Mouse (Mus musculus): ENCODE measurements around the gene Bin2.

Gene Bin2

DNA sequence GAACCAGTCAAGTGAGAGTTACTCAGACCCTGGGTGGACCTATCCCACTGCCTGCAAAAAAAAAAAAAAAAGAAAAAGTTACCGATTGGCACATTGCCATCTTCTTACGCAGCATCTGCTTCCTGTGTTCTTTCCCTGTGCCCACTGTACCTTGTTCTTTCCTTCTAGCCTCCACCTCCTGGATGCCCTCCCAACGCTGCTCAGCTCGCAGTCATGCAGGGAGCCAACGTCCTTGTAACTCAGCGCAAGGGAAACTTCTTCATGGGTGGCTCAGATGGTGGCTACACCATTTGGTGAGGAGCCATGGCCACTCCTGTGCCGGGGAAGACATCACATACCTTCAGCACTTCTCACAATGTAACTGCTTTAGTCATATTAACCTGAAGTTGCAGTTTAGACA lies 50.2 kb downstream of the Bin2 start:
- DNase-seq (ENCODE audit: extremely low read depth, low read depth): no peak

DNA sequence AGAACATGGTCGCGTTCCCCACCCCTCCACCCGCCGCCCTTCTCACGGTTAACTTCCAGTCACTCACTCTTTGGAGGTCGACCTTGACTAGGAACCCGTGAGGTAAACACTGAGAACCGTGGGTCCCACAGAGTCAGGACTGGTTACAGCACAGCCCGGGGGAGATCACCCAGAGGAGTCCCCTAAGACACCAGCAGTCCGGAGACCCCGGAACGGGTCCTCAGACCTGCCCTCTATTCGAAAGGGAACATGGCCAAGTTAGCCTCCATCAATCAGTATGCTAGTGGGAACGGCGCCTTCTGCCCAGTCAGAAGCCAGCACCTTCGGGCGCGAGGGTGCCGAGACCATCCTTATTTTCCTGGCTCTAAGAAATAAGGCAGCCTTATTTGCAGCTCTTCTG lies 53.1 kb downstream of the Bin2 start:
- DNase-seq (ENCODE audit: extremely low read depth, low read depth): no peak

DNA sequence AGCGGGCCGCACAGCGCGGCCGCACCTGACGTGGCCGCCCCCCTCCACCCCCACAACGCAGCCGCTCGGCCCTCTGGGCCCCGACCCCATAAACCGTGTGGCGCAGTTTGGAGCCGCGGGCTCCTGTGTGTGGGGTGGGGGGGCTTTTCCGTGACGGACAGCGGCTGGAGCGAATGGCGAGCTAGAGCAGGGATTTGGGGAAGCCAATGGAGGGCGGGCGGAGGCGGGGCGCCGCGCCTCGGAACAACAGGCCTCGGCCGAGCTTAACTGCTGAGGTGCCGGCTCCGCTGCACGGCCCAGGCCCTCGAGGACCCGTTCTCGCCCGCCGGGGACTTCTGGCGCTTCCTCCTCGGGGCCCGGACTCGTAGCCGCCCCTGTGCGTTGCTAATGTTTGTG lies 53.5 kb downstream of the Bin2 start:
- DNase-seq (ENCODE audit: extremely low read depth, low read depth): peak; percentile 84

DNA sequence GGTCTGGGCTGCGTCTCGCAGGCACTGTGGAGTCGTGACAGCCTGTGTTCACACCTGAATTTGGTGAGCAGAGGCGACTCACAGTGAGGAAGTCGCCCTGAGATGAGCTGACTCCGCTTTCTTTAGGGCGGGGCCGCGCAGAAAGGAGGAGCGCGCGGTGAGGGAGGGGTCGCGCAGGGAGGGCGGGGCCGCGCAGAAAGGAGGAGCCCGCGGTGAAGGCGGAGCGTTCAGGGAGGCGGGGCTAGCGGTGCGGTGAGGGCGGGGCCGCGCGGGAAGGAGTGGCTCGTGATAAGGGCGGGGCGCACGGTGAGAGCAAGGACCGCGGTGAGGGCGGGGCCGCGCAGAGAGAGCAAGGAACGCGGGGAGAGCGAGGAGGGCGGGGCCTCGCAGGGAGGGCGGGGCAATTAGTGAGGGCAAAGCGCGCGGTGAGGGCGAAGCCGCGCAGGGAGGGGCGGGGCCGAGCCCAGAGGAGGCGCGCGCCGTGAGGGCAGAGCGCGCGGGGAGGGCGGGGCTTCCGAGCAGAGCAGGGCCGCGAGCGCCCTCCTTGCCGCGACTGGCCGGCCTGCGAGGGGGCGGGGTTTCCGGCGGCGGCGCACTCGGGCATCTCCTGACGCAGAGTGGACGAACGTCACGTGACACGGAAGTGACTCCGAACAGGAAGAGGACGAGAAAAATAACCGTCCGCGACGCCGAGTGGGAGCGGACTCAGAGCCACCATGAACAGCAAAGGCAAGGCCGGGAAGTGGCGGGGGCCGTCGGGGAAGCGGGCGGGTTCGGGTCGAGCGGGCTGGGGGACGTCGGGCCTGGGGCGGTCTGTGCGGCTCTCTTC lies 54.1 kb downstream of the Bin2 start, which contains the start of gene Dazap2:
TSS of gene Dazap2 (plus strand) at position 354 of the 829 bp plus-strand sequence.
- DNase-seq (ENCODE audit: extremely low read depth, low read depth): peak; percentile 89

DNA sequence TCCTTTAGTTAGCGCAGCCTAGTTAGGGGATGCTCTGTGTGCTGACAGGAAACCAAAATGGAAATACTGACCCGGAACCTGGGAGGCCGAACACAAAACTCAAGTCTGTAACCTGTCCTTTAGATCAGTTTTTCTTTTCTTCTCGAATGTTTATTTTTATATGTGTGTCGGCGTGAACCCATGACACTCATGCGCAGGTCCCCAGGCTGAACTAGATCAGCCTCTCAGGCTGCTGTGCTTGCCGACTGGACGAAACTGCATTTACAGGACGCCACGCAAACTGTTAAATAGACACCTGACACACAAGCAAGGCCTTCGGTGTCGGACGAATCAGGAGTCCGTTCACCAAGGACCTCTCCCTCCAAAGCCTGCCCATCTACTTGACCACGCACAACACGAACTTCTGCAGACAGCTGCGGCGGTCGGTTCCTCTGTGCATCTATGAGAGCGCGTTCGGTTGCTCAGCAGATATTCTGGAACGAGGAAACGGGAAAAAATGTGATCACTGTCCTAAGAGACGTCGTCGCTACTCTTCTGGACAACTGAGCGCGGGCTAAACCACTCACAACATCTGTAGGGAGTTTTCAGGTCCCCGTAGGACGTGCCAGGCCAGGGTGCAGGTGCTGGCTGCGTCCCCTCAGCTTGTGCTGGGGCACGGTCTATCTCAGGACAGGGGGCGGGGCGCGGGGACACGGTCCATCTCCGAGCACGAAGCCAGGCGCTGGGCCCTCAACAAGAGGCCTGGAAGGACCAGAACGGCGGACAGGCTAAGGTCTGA lies 54.9 kb downstream of the Bin2 start:
- DNase-seq (ENCODE audit: extremely low read depth, low read depth): peak; percentile 66

DNA sequence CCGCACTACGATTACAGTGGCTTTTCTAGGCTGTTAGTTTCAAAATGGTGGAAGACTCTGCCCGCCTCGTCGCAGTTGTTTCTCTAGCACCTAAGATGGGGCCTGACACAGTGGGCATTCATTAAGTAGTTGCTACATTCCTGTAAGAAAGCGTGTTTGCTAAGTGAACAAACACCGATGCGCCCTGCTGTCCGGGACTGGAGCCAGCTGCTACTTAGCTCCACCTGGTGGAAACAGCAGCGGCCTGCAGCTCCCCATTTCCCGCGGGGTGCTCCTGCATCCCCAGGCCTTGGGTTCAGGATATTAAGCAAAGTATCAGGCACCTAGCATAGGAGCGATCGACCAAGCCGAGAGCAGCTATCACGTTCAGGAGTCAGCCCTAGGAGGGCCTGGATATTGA lies 55.8 kb downstream of the Bin2 start:
- peak; percentile 85 for DNase-seq (ENCODE audit: extremely low read depth, low read depth)

DNA sequence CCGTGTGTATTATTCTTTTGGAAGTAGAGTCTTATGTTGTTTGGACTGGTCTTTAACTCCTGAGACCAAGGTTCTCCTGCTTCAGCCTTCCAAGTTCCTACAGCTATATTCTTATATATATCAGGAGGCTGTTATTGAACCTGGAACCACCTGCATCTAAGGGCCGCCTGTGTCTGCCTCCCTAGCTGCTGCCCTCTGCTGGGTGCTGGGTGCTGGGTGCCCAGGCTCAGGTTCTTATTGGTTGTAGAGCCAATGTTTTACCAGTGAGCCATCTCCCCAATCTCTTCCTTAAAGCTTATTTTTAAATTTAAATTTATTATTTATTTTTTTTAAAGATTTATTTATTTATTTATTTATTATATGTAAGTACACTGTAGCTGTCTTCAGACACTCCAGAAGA lies 56.9 kb downstream of the Bin2 start:
- DNase-seq (ENCODE audit: extremely low read depth, low read depth): no peak

DNA sequence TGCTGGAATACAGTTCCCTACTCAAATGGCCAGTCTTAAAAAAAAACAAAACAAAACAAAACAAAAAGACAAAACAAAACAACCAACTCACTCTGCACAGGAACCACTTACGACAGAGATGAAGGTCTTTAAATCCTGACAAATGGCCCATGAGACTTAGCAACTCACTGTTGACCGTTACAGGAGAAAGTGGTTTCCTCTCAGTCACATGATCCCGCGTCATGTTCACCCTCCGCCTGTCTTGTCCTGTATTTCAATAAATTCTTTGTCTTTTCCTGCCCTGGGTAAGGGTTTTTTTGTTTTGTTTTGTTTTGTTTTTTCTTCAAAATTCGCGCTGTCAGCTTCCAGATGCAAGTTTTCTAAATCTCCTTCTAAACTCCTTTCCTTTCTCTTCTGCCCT lies 57.4 kb downstream of the Bin2 start:
- no peak for DNase-seq (ENCODE audit: extremely low read depth, low read depth)

DNA sequence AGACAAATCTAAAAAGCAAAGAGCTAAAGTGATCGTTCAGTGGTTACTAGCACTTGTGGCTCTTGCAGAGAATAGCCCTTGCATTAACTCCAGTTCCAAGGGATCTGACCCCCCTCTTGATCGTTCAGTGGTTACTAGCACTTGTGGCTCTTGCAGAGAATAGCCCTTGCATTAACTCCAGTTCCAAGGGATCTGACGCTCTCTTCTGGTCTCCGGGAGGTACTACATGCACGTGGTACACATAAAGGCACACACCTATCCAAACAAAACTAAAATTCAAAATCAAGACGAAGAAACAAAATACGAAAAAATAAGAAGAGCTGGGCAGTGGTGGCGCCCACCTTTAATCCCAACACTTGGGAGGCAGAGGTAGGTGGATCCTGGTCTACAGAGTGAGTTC lies 62.7 kb downstream of the Bin2 start:
- peak; percentile 59 for DNase-seq (ENCODE audit: extremely low read depth, low read depth)

DNA sequence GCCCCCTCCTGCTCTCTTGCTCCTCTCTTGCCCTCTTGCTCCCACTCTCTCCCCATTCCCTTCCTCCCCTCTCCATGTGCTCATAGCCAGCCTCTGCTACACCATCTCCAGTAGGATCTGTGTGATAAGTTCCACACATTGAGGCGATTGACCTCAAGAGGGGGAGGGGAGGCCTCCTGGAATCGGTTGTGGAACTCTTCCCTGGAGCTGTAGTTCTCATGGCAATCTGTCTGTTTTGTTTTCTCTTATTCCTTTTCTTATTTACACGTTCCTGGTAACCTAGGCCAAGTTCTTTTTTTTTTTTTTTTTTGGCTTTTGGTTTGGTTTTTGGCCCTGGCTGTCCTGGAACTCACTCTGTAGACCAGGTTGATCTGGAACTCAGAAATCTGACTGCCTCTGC lies 67.7 kb downstream of the Bin2 start:
- DNase-seq (ENCODE audit: extremely low read depth, low read depth): no peak

DNA sequence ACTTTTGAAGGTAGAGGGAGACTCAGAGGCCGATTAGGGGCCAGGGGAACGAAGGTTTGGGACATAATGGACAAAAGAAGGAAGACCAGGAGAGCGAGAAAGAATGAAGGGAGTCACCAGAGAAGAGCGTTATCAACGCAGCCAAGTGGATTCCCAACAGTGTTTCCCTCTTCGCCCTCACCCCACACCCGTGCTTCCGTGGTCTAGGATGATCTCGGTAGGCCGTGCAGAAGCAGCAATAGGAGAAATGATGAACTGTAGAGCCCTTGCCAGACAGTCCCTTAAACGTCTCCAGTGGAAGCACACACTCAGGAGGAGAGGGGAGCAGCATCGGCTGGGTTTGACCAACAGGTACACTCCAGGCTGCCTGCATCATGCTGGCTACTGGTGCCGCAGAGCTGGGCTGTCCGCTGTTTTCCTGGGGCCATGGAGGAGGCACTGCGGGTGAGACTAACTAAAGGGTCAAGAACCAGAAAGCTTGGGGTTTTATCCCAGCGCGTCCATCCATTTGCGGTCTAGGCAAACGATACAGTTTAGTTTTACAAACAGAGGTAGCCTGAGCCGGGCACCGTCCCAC lies 68.6 kb downstream of the Bin2 start:
- no peak for DNase-seq (ENCODE audit: extremely low read depth, low read depth)

DNA sequence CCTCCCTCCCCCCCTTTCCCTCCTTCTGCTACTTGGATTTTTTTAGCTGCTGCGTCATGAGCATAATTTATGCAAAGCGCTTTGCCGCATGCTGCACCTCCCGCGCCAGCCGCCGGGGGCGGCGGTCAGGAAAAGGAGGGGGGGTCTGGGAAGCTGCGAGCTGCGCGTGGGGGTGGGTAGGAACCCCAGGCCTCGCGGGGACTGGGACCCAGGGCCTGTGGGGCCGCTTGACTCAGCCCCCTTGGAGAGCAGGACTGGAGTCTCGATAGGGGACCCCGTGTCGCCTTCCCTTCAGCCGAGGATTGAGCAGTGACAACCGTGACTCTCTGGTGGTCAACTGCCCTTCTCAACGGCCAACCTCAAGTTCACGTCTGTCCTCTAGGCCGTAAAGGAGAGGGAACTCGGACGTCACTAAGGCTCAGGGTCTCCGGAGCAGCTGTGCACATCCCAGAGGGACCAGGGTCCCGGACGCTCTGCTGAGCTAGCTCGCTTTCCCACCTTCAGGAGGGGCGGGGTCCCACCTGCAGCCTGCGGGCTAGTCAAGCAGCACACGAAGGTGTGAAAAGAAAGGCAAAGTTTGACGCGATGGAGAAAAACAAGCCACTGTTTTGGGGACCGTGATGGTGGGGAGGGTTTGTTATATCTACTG lies 69.2 kb downstream of the Bin2 start:
- DNase-seq (ENCODE audit: extremely low read depth, low read depth): peak; percentile 71

DNA sequence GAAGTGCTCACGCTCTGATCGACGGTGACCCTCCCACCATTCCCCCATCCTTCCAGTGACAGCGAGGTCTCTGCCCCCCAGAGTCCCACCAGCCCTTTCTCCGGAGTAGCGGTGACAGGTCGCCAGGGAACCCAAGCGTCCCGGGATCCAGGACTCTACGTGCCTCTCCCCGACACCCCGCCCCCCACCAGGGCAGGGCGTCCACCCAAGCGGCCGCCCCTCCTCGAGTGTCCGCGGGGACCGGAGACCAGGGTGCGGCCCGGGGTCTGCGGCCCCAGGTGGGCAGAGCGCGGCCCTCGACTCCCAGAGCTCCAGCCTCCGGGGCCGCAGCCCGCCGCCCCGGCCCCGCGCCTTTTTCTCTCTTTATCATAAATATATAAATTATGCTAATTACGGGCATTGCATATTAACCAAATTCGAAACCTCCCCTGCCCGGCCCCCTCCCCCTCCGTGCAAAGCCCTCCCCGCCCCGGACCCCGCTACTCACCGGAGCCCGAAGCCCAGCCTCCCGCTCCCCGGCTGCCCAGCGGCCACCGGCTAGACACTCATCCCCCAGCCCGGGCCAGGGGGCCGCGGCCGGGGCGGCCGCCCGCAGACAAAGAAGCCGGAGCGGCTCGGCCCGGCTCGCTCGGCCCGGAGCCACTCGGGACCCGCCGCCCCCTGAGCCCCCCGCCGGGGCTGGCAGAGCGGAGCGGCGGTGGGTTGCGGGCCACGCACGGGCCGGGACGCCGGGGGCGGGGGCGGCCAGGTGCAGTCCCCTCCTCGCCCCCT lies 69.9 kb downstream of the Bin2 start, which contains the start of gene Pou6f1:
TSS of gene Pou6f1 (minus strand) at position 709 of the 771 bp plus-strand sequence.
- no peak for DNase-seq (ENCODE audit: extremely low read depth, low read depth)

DNA sequence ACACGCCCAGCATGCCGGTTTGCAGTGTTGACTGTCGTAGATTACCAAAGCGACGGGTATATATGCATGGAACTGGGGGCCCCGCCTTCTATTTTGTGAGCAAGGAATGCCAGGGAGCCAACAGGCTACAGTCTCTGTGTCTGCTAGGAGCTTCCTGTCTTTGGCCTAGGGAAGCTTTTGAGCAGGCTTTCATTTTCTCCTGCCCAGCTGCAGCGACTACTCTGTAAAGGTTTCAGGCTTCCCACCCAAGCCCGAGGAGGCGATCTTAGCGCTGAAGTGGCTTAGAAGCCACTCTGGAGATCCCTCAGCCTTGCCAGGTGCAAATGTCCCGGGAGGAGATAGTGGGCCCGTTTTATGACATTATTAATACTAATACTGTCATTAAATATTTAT lies 70.5 kb downstream of the Bin2 start:
- DNase-seq (ENCODE audit: extremely low read depth, low read depth): peak; percentile 51

DNA sequence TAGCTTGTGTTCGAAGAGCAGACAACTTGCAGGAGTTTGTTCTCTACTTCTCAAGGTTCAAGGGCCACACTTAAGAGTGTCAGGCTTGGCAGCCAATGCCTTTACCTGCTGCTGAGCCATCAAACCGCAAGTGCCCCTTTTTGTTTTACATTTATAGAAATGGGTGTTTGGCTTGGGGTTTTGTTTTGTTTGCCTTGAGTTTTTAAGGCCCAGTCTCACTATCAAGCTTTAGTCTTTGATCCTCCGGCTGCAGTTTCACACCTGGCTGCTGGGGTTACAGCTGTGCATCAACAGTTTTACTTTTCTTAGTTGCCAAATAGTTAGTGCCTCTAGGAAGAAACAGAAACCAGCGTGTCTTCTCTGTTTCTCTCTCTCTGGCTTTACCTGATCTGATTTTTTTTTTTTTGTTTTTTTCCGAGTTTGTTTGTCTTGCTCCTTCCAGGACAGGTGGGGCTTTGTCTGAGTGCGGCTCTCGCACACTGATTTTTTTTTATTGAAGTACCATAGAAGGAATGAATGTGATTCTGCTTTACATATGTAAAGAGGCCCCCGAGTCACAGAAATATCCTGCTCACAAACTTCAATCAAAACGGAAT lies 71.0 kb downstream of the Bin2 start:
- DNase-seq (ENCODE audit: extremely low read depth, low read depth): no peak

DNA sequence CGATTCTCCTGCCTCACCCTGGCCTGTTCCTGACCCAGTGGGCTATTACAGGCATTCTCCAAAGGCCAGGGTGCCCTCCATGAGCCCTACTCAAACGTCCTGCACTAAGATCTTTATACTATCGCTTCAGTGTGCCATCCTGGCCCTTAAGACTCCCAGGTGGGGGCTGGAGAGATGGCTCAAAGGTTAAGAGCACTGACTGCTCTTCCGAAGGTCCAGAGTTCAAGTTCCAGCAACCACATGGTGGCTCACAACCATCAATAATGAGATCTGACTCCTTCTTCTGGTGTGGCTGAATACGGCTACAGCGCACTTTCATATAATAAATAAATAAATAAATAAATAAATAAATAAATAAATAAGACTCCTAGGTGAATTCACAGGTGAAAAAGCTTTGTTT lies 76.5 kb downstream of the Bin2 start:
- no peak for DNase-seq (ENCODE audit: extremely low read depth, low read depth)

Data from MEL-GATA-1-ER (cell line).